Mouse (Mus musculus) forebrain, embryonic 11.5 days (tissue): Measurements from ENCODE around the gene Aldh1a2. TPM values are rescaled to one million over a fixed set of nuclear protein-coding genes. Genes with fewer than 3 reads are reported as not detected.
A peak's percentile ranks its signal among the peaks of the same experiment; 100 is the strongest.

Experiments used
- ATAC-seq: fragments of 200-750 bp; cut with Nextera tagmentation; replicated peaks from 2 replicates; pipeline ENCODE4 v1.8.0; 2017; ENCODE audit warnings: moderate TSS enrichment; ENCODE audit not compliant: low FRiP score
- DNase-seq: peaks from one replicate; pipeline ENCODE4 v3.0.0-alpha.2; 2017; ENCODE audit warnings: low spot score
- H3K27ac ChIP-seq: fragments of 300-500 bp; sonication (generic); 2 replicates; pipeline ENCODE4 v1.5.1; 2014; ENCODE audit warnings: low read depth, low read length
- H3K27me3 ChIP-seq: fragments of 300-500 bp; sonication (generic); 2 replicates; pipeline ENCODE4 v1.6.1; 2014; ENCODE audit warnings: mild to moderate bottlenecking, low read length, mixed read lengths; ENCODE audit not compliant: control insufficient read depth, insufficient read depth
- H3K36me3 ChIP-seq: fragments of 300-500 bp; sonication (generic); 2 replicates; pipeline ENCODE4 v1.6.1; 2014; ENCODE audit warnings: mild to moderate bottlenecking, low read length, moderate library complexity, mixed read lengths; ENCODE audit not compliant: control insufficient read depth, insufficient read depth
- H3K4me1 ChIP-seq: fragments of 300-500 bp; sonication (generic); replicated peaks from 2 replicates; pipeline ENCODE4 v1.6.1; 2014; ENCODE audit warnings: low read length, mixed read lengths; ENCODE audit not compliant: control insufficient read depth, insufficient read depth
- H3K4me2 ChIP-seq: fragments of 300-500 bp; sonication (generic); 2 replicates; pipeline ENCODE4 v1.6.1; 2014; ENCODE audit warnings: low read depth, mild to moderate bottlenecking, low read length, moderate library complexity, mixed read lengths; ENCODE audit not compliant: severe bottlenecking
- H3K4me3 ChIP-seq: fragments of 300-500 bp; sonication (generic); 2 replicates; pipeline ENCODE4 v1.5.1; 2014; ENCODE audit warnings: low read depth, low read length
- H3K9ac ChIP-seq: fragments of 300-500 bp; sonication (generic); 2 replicates; pipeline ENCODE4 v1.6.1; 2014; ENCODE audit warnings: low read length
- H3K9me3 ChIP-seq: fragments of 300-500 bp; sonication (generic); 2 replicates; pipeline ENCODE4 v1.6.1; 2016; ENCODE audit warnings: low read length, mixed read lengths; ENCODE audit not compliant: control insufficient read depth
- WGBS: fragments of 180-500 bp; shearing (Covaris S2); extraction: QIAGEN DNeasy Blood & Tissue Kit; methylation state at CpG from one replicate; pipeline ENCODE4 v1.1.7; 2014; 5-methylcytosine and 5-hydroxymethylcytosine counted together
- polyA plus RNA-seq: library from polyadenylated mRNA; unstranded; fragments of >200 nt; fragmentation: Nextera tagmentation; extraction: Ambion mirVana; gene quantifications from 2 replicates; pipeline ENCODE4 v1.2.1, GENCODE M21; 2014

The Aldh1a2 gene
- polyA plus RNA-seq: 1.2 and 1.6 TPM in 2 replicates

GRCm38 (mm10) chr9:71215248-71216035 lies at the start of gene Aldh1a2:
TSS of gene Aldh1a2 (plus strand) at chr9:71215789.
- H3K27ac ChIP-seq: no peak within 1 kb of the TSS

GRCm38 (mm10) chr9:71166019-71166705 lies 49.4 kb upstream of the Aldh1a2 start:
- H3K4me3 ChIP-seq: no peak overlapping the region
- ATAC-seq (no peak), DNase-seq (no peak)
- no peak overlapping the region for H3K4me2 ChIP-seq
- no peaks in the 10 kb centered on the region for H3K9me3 ChIP-seq
- no peak overlapping the region for H3K9ac ChIP-seq
- 84% methylated on average over 5 of the region's 5 CpGs for WGBS
- no peaks in the 10 kb centered on the region; the same call in 1 of the 2 replicates for H3K4me1 ChIP-seq
- H3K27ac ChIP-seq: no peak overlapping the region
- no peaks in the 10 kb centered on the region for H3K36me3 ChIP-seq
- no peaks in the 10 kb centered on the region for H3K27me3 ChIP-seq

More at GRCm38 (mm10) chr9:71215248-71216035, at the start of gene Aldh1a2:
- H3K4me1 ChIP-seq: peaks cover 13% of the 10 kb centered on the region
- ATAC-seq: peak; percentile 66
- peaks cover 58% of the 10 kb centered on the region for H3K27me3 ChIP-seq
- no peaks in the 10 kb centered on the region for H3K36me3 ChIP-seq
- DNase-seq: peak; percentile 83
- WGBS: under 1% methylated on average over 74 of the region's 97 CpGs
- peak within 1 kb of the TSS; percentile 51 for H3K4me2 ChIP-seq
- 0 out of 2 replicates have a peak within 1 kb of the TSS, but pooled peaks have one; percentile 27 for H3K9ac ChIP-seq
- peak within 1 kb of the TSS; percentile 29 for H3K4me3 ChIP-seq
- no peaks in the 10 kb centered on the region for H3K9me3 ChIP-seq

GRCm38 (mm10) chr9:71166871-71167465 lies 48.6 kb upstream of the Aldh1a2 start:
- no peak overlapping the region for H3K27ac ChIP-seq
- H3K4me3 ChIP-seq: no peak overlapping the region
- H3K36me3 ChIP-seq: no peaks in the 10 kb centered on the region
- H3K9me3 ChIP-seq: no peaks in the 10 kb centered on the region
- no peaks in the 10 kb centered on the region; the same call in 1 of the 2 replicates for H3K4me1 ChIP-seq
- no peaks in the 10 kb centered on the region for H3K27me3 ChIP-seq
- DNase-seq (no peak), ATAC-seq (no peak)
- 56% methylated on average over 5 of the region's 5 CpGs for WGBS
- no peak overlapping the region for H3K4me2 ChIP-seq
- H3K9ac ChIP-seq: no peak overlapping the region

GRCm38 (mm10) chr9:71167473-71168215 lies 47.9 kb upstream of the Aldh1a2 start:
- DNase-seq (no peak), ATAC-seq (no peak)
- no peaks in the 10 kb centered on the region for H3K27me3 ChIP-seq
- H3K9me3 ChIP-seq: no peaks in the 10 kb centered on the region
- H3K4me2 ChIP-seq: no peak overlapping the region
- H3K9ac ChIP-seq: no peak overlapping the region
- H3K4me3 ChIP-seq: no peak overlapping the region
- no peaks in the 10 kb centered on the region for H3K36me3 ChIP-seq
- no peak overlapping the region for H3K27ac ChIP-seq
- H3K4me1 ChIP-seq: no peaks in the 10 kb centered on the region; the same call in 1 of the 2 replicates
- 20% methylated on average over 2 of the region's 2 CpGs for WGBS

- DNase-seq (no peak), ATAC-seq (no peak)
- Histone ChIP-seq H3K4me1 (no peaks in the 10 kb centered on the region), H3K36me3 (no peaks in the 10 kb centered on the region), H3K27me3 (no peaks in the 10 kb centered on the region), H3K4me2 (no peak within 1 kb of the TSS), H3K9me3 (no peaks in the 10 kb centered on the region), H3K4me3 (no peak within 1 kb of the TSS), H3K27ac (no peak within 1 kb of the TSS), H3K9ac (no peak within 1 kb of the TSS)
- 45% methylated on average over 12 of the region's 12 CpGs for WGBS
Observed at GRCm38 (mm10) chr9:71168511-71168910, 47.1 kb upstream of the Aldh1a2 start, which contains the start of gene Aqp9. TSS of gene Aqp9 (minus strand) at chr9:71168682.

GRCm38 (mm10) chr9:71173533-71173932 lies 42.1 kb upstream of the Aldh1a2 start:
- H3K36me3 ChIP-seq: no peaks in the 10 kb centered on the region
- ATAC-seq: no peak
- H3K9ac ChIP-seq: no peak overlapping the region
- H3K27ac ChIP-seq: no peak overlapping the region
- no peak overlapping the region for H3K4me2 ChIP-seq
- WGBS: 70% methylated on average over 9 of the region's 9 CpGs
- no peaks in the 10 kb centered on the region for H3K9me3 ChIP-seq
- H3K4me1 ChIP-seq: no peaks in the 10 kb centered on the region
- no peak overlapping the region for H3K4me3 ChIP-seq
- no peaks in the 10 kb centered on the region for H3K27me3 ChIP-seq
- no peak for DNase-seq

GRCm38 (mm10) chr9:71174316-71174975 lies 41.1 kb upstream of the Aldh1a2 start:
- no peaks in the 10 kb centered on the region for H3K9me3 ChIP-seq
- no peak overlapping the region for H3K9ac ChIP-seq
- 81% methylated on average over 5 of the region's 5 CpGs for WGBS
- no peaks in the 10 kb centered on the region for H3K4me1 ChIP-seq
- no peak overlapping the region for H3K27ac ChIP-seq
- no peak overlapping the region for H3K4me3 ChIP-seq
- no peak overlapping the region for H3K4me2 ChIP-seq
- DNase-seq (no peak), ATAC-seq (no peak)
- no peaks in the 10 kb centered on the region for H3K36me3 ChIP-seq
- H3K27me3 ChIP-seq: no peaks in the 10 kb centered on the region

GRCm38 (mm10) chr9:71175686-71176085 lies 39.9 kb upstream of the Aldh1a2 start:
- Histone ChIP-seq H3K36me3 (no peaks in the 10 kb centered on the region), H3K4me2 (no peak overlapping the region), H3K27me3 (no peaks in the 10 kb centered on the region), H3K4me1 (no peaks in the 10 kb centered on the region), H3K4me3 (no peak overlapping the region), H3K27ac (no peak overlapping the region), H3K9me3 (no peaks in the 10 kb centered on the region), H3K9ac (no peak overlapping the region)
- DNase-seq: no peak
- no peak for ATAC-seq
- WGBS: 97% methylated on average over 1 of the region's 1 CpGs
